Mouse (Mus musculus) brain, embryonic 14.5 days (tissue): Measurements from ENCODE around the gene Cemip2.

ENCODE experiments used
- CTCF ChIP-seq: fragments of 200-500 bp; IDR thresholded peaks from 2 replicates; pipeline ENCODE4 v1.5.1; 2012; ENCODE audit warnings: inconsistent platforms, mild to moderate bottlenecking, moderate library complexity, borderline replicate concordance; ENCODE audit not compliant: insufficient read depth, insufficient read length; ENCODE audit errors: extremely low read depth
- POLR2A ChIP-seq: fragments of 200-500 bp; IDR thresholded peaks from 2 replicates; pipeline ENCODE4 v1.6.1; 2012; ENCODE audit warnings: mild to moderate bottlenecking, inconsistent platforms, borderline replicate concordance; ENCODE audit not compliant: poor library complexity, insufficient read depth, insufficient read length, severe bottlenecking; ENCODE audit errors: extremely low read depth

GRCm38 (mm10) chr19:21761676-21762075, 16.5 kb upstream of the Cemip2 start:
- no peak for TF ChIP-seq POLR2A
- no peak for TF ChIP-seq CTCF
